Mouse (Mus musculus) bone marrow macrophage, adult 2 months (primary cell): ENCODE measurements around the gene Rasal1.

Experiments used
- CTCF ChIP-seq: IDR thresholded peaks from 2 replicates; pipeline ENCODE4 v1.5.1; 2012; ENCODE audit warnings: low read depth, mild to moderate bottlenecking, low read length, moderate library complexity
- POLR2A ChIP-seq: IDR thresholded peaks from 2 replicates; pipeline ENCODE4 v1.6.1; 2012; ENCODE audit warnings: mild to moderate bottlenecking, low read depth, low read length, borderline replicate concordance

DNA sequence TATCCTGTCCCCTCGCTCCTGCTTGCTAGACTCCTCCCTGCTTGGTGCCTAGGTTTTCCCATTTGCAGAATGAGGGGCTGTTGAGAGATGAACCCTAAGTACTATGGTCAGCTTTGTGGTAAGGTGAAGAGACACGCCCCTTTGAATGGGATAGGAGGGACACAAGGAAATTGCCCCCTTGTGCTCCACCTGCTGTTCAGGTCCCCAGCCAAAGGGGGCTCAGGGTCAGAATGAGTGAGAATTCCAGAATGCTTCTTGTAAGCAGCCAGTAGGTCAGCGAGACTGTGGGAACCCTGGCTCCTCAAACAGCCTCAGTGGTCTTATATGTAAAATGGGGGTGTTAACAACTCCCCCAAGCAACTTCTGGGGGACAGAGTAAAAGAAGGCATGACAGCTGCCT, 49.6 kb downstream of the Rasal1 start:
- TF ChIP-seq POLR2A = no peak
- no peak for TF ChIP-seq CTCF
